Mouse (Mus musculus): ENCODE data around the gene Immp2l.
A peak's percentile ranks its signal among the peaks of the same experiment; 100 is the strongest.

Gene Immp2l

DNA sequence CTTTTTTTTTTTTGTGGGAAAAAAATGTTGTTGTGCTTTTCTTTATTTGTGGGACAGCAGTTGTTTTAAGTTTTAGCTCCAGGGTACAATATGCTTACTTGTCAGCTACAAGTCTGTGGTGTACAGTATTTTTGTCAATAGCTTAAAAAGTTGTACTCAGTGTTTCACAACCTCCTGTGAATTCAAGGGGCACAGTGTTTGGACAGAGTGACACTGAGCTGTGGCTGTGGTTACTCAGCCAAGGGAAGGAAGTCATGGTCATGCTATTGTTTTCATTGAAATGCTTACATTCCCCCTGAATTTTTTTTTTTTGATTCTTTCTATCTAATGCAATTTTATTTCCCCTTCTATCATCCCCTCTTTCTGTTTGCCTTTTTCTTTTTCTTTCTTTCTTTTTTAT, 159.0 kb downstream of the Immp2l start:
- no peak for DNase-seq (ENCODE audit: low spot score)

DNA sequence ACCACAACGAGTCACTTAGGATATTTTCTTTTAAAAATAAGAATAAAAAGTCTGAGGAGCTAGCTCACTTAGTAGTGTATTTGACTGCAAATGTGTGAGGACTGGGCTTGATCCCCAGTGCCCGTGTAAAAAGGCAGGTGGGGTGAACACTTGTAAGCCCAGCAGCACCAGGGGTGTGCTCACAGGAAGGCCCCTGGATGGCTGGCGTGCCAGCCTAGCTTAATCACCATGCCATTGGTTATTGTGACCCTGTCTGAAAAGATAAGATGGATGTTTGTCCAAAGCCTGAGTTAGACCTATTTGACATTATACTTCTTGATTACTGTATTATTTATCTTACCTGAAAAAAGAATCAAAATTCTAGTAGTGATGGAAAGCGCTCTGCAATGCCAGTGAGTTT, 161.2 kb downstream of the Immp2l start:
- no peak for DNase-seq (ENCODE audit: low spot score)

- no peak for DNase-seq (ENCODE audit: low spot score)
These were observed 161.6 kb downstream of the Immp2l start for GRCm38 (mm10) chr12:41185509-41185908.

GRCm38 (mm10) chr12:41192829-41193228, 168.9 kb downstream of the Immp2l start:
- no peak for DNase-seq (ENCODE audit: low spot score)

- DNase-seq (ENCODE audit: low spot score) = no peak
These were observed 172.5 kb downstream of the Immp2l start for GRCm38 (mm10) chr12:41196374-41196773.

DNA sequence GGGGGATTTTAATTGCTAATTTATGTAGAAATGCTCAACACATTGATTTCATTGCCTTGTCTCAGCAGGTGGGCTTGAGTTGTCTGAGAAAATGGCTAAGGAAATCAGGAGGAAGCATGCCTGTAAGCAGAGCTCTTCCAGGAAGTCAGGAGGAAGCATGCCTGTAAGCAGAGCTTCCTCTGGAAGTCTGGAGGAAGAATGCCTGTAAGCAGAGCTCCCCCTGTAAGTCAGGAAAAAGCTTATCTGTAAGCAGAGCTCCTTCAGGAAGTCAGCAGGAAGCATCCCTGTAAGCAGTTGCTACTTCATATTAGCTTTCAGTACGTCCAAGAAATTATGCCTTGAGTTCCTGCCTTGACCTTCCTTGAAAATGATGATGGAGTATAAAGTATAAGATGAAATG, 191.3 kb downstream of the Immp2l start:
- no peak for DNase-seq (ENCODE audit: low spot score)

DNA sequence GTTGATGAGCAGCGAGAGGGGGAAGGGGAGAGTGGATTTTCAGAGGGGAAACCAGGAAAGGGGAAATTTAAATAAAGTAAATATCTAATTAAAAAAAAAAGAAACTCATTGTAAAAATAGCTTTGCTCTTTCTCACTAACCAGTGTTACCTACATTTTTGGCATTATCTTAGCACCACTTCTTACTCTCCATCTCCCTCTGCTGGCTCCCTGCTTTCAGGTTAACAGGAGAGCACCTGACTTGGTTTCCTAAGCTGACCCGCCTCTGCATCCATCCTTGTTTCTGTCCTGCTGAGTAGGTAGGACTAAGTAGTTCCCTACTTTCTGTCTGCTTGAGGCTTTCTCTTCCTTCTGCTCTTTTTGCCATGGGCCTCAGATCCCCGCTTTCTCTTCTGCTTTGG, 198.0 kb downstream of the Immp2l start:
- no peak for DNase-seq (ENCODE audit: low spot score)

DNA sequence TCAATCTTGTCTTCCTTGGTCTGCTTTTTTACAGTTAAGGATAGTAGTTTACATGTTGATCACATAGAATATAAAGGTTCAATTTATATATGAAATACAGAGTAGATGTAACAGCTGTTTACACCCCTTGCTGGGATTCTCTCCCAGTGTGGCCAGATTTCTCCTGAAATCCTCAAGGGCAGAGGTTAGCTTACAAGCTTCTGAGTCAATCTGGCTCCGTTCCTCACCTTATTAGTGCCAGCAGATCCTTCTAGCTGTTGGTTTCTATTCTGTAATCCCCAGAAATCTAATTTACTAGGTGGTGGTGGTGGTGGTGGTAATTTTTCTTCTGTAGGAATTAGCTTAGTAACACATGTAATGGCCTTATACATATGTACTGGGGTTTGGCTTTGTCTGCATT, 199.8 kb downstream of the Immp2l start:
- no peak for DNase-seq (ENCODE audit: low spot score)

- peak; percentile 35 for DNase-seq (ENCODE audit: low spot score)
These were observed 200.6 kb downstream of the Immp2l start for GRCm38 (mm10) chr12:41224538-41224937.

- DNase-seq (ENCODE audit: low spot score) = no peak
These were observed 208.1 kb downstream of the Immp2l start for GRCm38 (mm10) chr12:41231966-41232365.

- DNase-seq (ENCODE audit: low spot score) = no peak
These were observed 214.0 kb downstream of the Immp2l start for GRCm38 (mm10) chr12:41237880-41238279.

GRCm38 (mm10) chr12:41241221-41241620, 217.3 kb downstream of the Immp2l start:
- DNase-seq (ENCODE audit: low spot score) = no peak

GRCm38 (mm10) chr12:41248254-41248653, 224.4 kb downstream of the Immp2l start:
- no peak for DNase-seq (ENCODE audit: low spot score)

DNA sequence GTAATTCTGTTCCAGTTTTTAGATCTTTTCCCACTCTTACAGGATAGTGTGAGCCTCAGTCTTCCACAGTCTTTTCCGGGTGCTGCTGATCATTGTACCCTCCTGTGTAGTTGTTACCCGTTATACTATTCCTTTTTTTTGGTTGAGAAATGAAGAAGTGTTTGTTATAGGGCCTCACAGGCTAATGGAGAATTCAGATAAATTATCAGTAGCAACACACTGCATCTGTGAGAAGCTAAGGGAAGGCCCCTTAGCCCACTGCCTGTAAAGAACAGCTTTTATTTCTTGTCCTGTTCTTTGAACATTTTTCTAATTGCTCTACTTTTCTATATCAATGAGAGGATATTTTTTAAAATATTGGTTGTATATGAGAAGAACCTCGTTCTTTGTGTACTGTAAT, 226.2 kb downstream of the Immp2l start:
- DNase-seq (ENCODE audit: low spot score) = no peak

DNA sequence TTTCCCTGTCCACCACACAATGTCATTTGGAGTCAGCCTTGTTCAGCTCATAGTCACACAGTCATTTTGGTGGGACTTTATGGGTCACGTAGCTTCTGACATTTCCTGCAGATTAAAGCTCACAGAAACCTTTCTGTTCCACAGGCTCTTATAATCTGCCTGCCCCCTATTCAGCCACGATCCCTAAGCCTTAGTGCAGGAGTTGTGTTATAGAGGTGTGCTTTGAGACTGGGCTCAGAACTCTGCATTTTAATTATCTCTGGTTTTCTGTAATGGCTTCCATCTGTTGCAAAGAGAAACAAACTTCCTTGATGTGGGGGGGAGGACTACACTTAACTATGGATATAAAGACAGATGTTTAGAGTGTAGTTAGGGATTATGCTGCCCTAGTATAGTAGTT, 234.0 kb downstream of the Immp2l start:
- peak; percentile 14 for DNase-seq (ENCODE audit: low spot score)

DNA sequence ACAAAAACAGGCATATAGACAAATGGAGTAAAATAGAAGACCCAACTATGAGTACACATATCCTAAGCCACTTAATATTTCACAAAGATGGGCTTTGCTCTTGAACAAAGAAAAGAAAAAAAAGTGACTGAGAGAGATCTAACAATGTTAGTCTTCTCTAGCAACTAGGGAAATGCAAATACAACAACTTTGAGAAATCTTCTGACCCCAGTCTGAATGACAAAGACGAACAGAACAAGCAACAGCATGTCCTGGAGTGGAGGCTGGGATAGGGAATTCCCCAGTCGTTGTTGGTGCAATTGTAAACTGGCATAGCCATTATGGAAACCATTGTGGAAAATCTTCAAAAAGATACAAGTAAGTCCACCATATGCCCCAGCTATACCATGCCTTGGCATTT, 235.7 kb downstream of the Immp2l start:
- DNase-seq (ENCODE audit: low spot score) = no peak

- DNase-seq (ENCODE audit: low spot score) = no peak
These were observed 250.2 kb downstream of the Immp2l start for GRCm38 (mm10) chr12:41274136-41274535.

DNA sequence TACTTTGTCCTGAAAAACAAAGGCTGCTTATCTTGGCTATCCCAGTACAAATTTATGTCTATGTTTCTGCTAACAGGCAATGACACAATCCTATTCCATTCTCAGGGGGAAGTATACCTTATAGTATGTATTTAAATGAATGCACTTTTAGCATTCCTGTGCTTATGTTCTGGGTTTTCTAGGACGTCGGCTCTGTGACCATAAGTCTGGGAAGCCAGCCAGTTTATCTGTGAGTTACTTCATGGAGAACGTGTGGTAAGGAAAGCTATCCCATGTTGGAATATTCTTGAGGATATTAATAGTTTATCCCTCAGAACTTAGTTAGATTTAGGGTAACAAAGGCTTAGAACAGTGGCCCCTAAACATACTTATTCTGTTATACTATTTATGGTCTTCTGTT, 251.5 kb downstream of the Immp2l start:
- DNase-seq (ENCODE audit: low spot score) = no peak

- DNase-seq (ENCODE audit: low spot score) = peak; percentile 0
These were observed 254.0 kb downstream of the Immp2l start for GRCm38 (mm10) chr12:41277896-41278295.

GRCm38 (mm10) chr12:41289047-41289446, 265.2 kb downstream of the Immp2l start:
- peak; percentile 1 for DNase-seq (ENCODE audit: low spot score)

GRCm38 (mm10) chr12:41307015-41307414, 283.1 kb downstream of the Immp2l start:
- peak; percentile 0 for DNase-seq (ENCODE audit: low spot score)

GRCm38 (mm10) chr12:41308726-41309680, 285.1 kb downstream of the Immp2l start:
- DNase-seq (ENCODE audit: low spot score) = peak; percentile 0

DNA sequence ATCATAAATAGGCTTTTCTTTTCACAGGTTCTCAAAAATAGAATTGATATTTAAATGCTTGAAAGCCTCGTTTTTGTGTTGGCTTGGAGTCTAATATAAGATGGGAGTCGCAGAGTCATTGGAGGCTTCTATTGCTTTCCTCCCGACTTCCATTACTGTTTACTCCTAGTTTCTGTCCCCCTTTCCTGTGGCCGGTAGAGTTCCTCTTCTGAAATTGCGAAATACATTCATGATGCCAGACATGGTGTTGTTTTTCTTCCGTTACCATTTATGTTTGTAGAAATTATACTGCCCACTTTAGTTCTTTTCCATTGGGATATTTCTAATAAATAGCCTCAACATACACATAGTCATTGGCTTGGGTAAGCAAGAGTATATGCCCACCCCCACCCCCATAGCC, 289.5 kb downstream of the Immp2l start:
- DNase-seq (ENCODE audit: low spot score) = no peak
